ENCODE assay signal across 8 mouse cellular contexts in the genomic region with DNA sequence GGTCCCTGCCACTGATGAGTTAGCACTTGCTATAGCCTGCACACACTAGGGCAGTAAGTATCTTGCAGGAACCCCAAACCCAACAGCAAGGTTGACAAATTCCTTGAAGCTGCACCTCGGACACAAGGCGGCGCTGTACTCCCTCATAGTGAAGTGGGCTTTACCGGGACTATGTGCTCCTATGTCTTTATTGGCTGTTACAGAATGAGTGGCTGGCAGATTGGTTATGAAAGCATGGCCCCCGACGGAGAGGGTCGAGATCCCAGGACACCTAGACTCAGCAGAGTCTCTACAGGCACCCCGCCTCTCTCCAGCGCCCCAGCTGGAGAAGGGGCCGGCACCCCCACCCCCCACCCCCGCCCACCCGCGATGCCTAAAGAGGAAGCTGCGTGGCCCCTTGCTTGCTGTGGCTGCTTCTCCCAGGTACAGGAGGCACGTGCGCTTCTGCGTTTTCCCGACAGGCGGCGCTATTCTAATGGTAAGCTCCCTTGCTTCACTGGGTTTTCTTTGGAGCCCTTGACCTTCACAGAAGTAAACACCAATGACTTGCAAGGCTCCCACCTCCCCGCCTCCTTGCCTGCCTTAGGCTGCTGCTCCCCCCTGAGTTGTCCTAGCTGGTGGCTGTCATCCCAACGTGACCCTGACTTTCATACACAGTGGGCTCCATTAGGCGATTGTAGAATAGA. TPM values are rescaled to one million over a fixed set of nuclear protein-coding genes. Genes with fewer than 3 reads are reported as not detected.
DNase-seq lines count a peak whose midpoint lies in the region; ATAC-seq and TF ChIP-seq lines count a peak whose summit lies in the region.

No protein-coding gene starts in this region.

- no peaks in the 10 kb centered on the region for H3K79me2 ChIP-seq in liver, adult 2 months (ENCODE audit: control insufficient read depth, insufficient read depth, low read length)

- no peaks in the 10 kb centered on the region for H3K36me3 ChIP-seq in liver, adult 2 months (ENCODE audit: control insufficient read depth, insufficient read depth, low read length)
- no peaks in the 10 kb centered on the region for H3K36me3 ChIP-seq in midbrain, postnatal 0 days (ENCODE audit: insufficient read depth, low read length)

- no peak overlapping the region for H3K27ac ChIP-seq in liver, adult 2 months (replicated peaks; ENCODE audit: insufficient read depth, low read depth, low read length)
- no peak overlapping the region for H3K27ac ChIP-seq in midbrain, postnatal 0 days (ENCODE audit: low read depth, low read length)

- no peak for TF ChIP-seq POLR2A in liver, adult 2 months (IDR thresholded peaks at IDR 0.05; ENCODE audit: extremely low read depth, insufficient read depth, low read length)

- 0 out of 2 replicates have a peak, but pooled peaks have one; percentile 44 for ATAC-seq in midbrain, postnatal 0 days (ENCODE audit: low FRiP score)

- H3K4me3 ChIP-seq in liver, adult 2 months (ENCODE audit: insufficient read depth, low read depth, low read length): no peak overlapping the region
- H3K4me3 ChIP-seq in midbrain, postnatal 0 days (ENCODE audit: low read depth, low read length): no peak overlapping the region

- DNase-seq in cerebellum, postnatal 10 days: peak; percentile 83
- no peak for DNase-seq in cerebellum, adult 11 months
- peak; percentile 25 for DNase-seq in c-Kit-positive CD71-positive TER-119-negative erythroid progenitor cells, embryonic 14.5 days (ENCODE audit: low read depth)
- DNase-seq in gastrocnemius, postnatal 4 days (ENCODE audit: low spot score in 2 of 2): peak; percentile 19 to 69
- peak; percentile 85 to 90 for DNase-seq in kidney, adult 8-10 months
- peak; percentile 66 for DNase-seq in liver, adult 2 months (ENCODE audit: extremely low read depth, low read depth, low spot score)
- peak; percentile 81 for DNase-seq in midbrain, postnatal 0 days (ENCODE audit: low spot score)
- peak; percentile 86 for DNase-seq in testis, postnatal 10 days (ENCODE audit: low spot score)

- no peaks in the 10 kb centered on the region for H3K9me3 ChIP-seq in midbrain, postnatal 0 days (ENCODE audit: low read length)

- no peaks in the 10 kb centered on the region for H3K27me3 ChIP-seq in liver, adult 2 months (ENCODE audit: control insufficient read depth, insufficient read depth, low read length)
- H3K27me3 ChIP-seq in midbrain, postnatal 0 days (ENCODE audit: insufficient read depth, low read length): no peaks in the 10 kb centered on the region

- peak overlapping the region; percentile 39 for H3K4me2 ChIP-seq in midbrain, postnatal 0 days (ENCODE audit: low read depth, low read length, poor library complexity, severe bottlenecking)

- peak; percentile 73 for TF ChIP-seq CTCF in liver, adult 2 months (IDR thresholded peaks at IDR 0.05; ENCODE audit: low read depth, low read length)
- TF ChIP-seq CTCF in midbrain, postnatal 0 days (IDR thresholded peaks at IDR 0.05): peak; percentile 72

- WGBS in liver, adult 2 months: 15% methylated on average over 23 of the region's 23 CpGs
- WGBS in midbrain, postnatal 0 days: 13% methylated on average over 23 of the region's 23 CpGs

- no peak overlapping the region for H3K9ac ChIP-seq in liver, adult 2 months (ENCODE audit: low read depth, low read length)
- no peak overlapping the region for H3K9ac ChIP-seq in midbrain, postnatal 0 days (replicated peaks; ENCODE audit: low read length, poor library complexity, severe bottlenecking)

- peaks cover 4% of the 10 kb centered on the region for H3K4me1 ChIP-seq in liver, adult 2 months (ENCODE audit: control insufficient read depth, insufficient read depth, low read length)
- no peaks in the 10 kb centered on the region for H3K4me1 ChIP-seq in midbrain, postnatal 0 days (ENCODE audit: insufficient read depth, low read length)

RNA-seq across cellular contexts. Expression of a gene that starts 12.4 kb away (rescaled TPM):
- total RNA-seq in gastrocnemius, postnatal 4 days (2021): not detected
- 0.09 and 0.20 TPM in 2 replicates for total RNA-seq in liver, adult 2 months (2014; rRNA removed)
- polyA plus RNA-seq in liver, adult 2 months (2012; rRNA removed): 0.14 and 0.17 TPM in 2 replicates
- not detected in 2 replicates for total RNA-seq in midbrain, postnatal 0 days (2014; rRNA removed)
- polyA plus RNA-seq in midbrain, postnatal 0 days (2015; fragmentation: Nextera tagmentation; extraction: Ambion mirVana): 0.14 and 0.23 TPM in 2 replicates

RNA-seq across cellular contexts. Expression of a gene that starts 19.0 kb away (rescaled TPM):
- 10 to 100 TPM; 62.0 to 78.8 TPM for total RNA-seq in gastrocnemius, postnatal 4 days (2021)
- 92.9 and 152 TPM in 2 replicates for total RNA-seq in liver, adult 2 months (2014; rRNA removed)
- polyA plus RNA-seq in liver, adult 2 months (2012; rRNA removed): 392 and 394 TPM in 2 replicates
- 65.5 and 70.7 TPM in 2 replicates for total RNA-seq in midbrain, postnatal 0 days (2014; rRNA removed)
- 107 and 112 TPM in 2 replicates for polyA plus RNA-seq in midbrain, postnatal 0 days (2015; fragmentation: Nextera tagmentation; extraction: Ambion mirVana)

RNA-seq across cellular contexts. Expression of a gene that starts 19.6 kb away (rescaled TPM):
- total RNA-seq in gastrocnemius, postnatal 4 days (2021): 10 to 100 TPM; 18.9 to 30.2 TPM
- 71.4 and 98.0 TPM in 2 replicates for total RNA-seq in liver, adult 2 months (2014; rRNA removed)
- polyA plus RNA-seq in liver, adult 2 months (2012; rRNA removed): 225 and 241 TPM in 2 replicates
- 15.1 and 24.3 TPM in 2 replicates for total RNA-seq in midbrain, postnatal 0 days (2014; rRNA removed)
- polyA plus RNA-seq in midbrain, postnatal 0 days (2015; fragmentation: Nextera tagmentation; extraction: Ambion mirVana): 27.0 and 31.6 TPM in 2 replicates
